Mouse (Mus musculus) splenic B cell, adult 2 months (primary cell): ENCODE data around the gene Mpzl3.
A peak's percentile ranks its signal among the peaks of the same experiment; 100 is the strongest.

Experiments
- DNase-seq: peaks from one replicate; pipeline ENCODE4 v3.0.0-alpha.2; 2011; ENCODE audit warnings: low read depth, low spot score
- H3K27me3 ChIP-seq: 2 replicates; pipeline ENCODE4 v1.6.1; 2012; ENCODE audit warnings: mild to moderate bottlenecking, low read length, moderate library complexity, mixed read lengths; ENCODE audit not compliant: control insufficient read depth, poor library complexity, insufficient read depth, severe bottlenecking
- H3K36me3 ChIP-seq: 2 replicates; pipeline ENCODE4 v1.6.1; 2012; ENCODE audit warnings: mild to moderate bottlenecking, low read length, moderate library complexity, mixed read lengths; ENCODE audit not compliant: control insufficient read depth, poor library complexity, insufficient read depth, severe bottlenecking

Mpzl3 gene

DNA sequence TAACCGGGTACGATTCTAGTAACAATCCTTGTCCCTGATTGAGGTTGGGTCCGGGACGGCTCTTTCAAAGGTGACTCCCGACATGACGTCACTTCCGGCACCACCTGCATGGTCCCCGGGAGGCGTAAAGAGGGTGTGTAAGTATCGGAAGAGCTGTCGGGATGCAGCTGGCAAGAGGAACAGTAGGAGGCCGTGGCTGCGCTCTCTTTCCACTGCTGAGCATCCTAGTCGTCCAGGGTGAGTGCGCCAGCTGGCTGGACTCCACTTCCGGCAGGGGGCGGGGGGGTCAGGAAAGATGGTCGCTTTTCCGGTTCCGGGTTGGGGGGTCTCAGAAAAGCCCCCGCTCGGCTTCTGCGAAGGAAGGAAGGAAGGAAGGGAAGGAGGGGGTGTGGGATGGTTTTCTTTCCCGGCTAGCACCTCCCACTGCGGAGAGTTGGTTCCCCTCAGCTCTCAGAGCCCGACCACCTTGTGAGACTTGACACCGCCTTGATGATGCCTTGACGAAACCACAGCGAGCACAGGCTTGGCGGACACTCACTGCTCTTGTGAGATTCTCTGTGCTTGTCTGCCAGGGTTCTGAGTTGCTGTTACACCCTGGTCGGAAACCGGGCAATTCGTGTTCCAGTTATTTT is at the start of gene Mpzl3:
Gene Mpzl3, plus strand, starts transcription at position 105 of the 632 bp plus-strand sequence.
- peak; percentile 90 for DNase-seq
- H3K27me3 ChIP-seq, result no peaks in the 10 kb centered on the region
- no peaks in the 10 kb centered on the region for H3K36me3 ChIP-seq

DNA sequence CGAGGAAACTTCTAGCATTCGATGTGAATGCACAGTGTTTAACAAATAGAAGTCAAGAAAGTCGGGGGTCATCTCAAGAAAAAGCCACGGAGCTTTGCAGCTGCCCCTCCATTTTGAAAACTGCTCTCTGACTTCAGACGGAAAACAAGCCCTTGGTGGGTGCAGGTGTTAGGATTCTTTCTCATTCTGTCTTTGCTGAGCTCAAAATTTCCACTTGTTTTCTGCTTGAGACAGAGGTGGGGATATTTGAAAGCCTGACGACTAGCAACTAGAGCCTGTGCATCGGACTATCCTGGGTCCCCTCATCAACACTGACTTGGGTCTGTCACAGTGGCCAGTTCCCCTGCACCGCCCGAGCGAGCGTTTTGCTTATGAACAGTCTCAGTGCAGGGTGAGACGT is 47.6 kb upstream of the Mpzl3 start:
- Histone ChIP-seq H3K27me3 (no peaks in the 10 kb centered on the region), H3K36me3 (no peaks in the 10 kb centered on the region)
- DNase-seq, result no peak

DNA sequence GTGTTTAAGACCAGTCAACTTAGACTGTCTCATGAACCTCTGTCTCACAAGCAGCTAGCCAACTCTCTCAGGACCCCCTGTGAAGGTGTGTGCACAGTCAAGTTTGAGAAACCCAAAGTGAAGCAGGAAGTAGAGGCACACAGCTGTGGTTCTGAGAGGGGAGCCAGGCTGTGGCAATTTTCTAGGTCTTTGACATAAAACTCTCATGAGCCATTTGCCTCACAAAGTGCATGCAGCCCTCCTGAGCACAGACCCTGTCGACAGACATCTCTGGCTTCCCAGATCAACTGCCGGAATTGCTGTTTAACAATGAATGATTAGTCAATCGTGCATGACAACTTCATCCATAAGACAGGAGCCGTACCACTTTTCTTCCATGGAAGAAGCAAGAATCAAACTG is 46.6 kb upstream of the Mpzl3 start:
- DNase-seq, result no peak
- no peaks in the 10 kb centered on the region for H3K27me3 ChIP-seq
- no peaks in the 10 kb centered on the region for H3K36me3 ChIP-seq

DNA sequence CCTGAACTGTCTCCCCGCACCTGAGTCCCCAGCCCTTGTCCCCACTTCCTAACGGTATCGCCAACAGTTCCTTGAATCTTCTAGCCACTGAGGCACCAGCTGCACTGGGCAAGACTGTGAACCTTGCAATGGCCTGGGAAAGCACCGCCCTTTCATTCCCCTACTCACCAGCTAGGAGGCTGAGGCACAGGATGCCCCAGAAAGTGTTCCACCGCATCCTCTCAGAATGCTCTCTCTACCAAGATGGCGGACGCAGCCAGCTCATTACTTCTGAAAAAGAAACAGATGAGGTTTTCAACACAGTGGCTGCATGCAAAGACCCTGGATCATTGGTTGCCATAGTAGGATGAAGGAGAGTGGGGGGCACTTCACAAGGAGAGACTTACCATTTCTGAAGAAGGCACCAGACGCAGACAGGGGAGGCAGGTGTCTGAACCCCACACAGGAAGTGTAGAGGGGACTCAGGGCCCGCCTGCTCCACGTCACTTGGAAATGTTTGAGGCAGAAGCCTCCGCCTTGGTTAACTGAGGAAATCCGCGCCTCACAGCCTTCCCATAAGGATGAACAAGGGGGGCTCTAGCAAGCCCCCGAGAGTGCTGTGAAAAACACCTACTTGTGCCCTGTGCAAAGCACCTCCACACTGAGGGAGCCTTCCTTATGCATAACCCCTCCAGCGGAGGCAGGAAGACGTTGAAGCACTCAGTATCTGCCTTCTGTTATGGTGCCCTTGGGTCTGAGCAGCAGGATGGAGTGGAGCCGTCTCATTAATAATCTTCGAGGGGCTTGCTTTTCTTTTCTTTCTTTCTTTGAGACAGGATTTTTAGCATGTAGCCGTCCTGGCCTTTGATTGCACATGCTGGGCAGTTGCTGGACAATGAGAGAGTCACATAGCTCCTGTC is 45.6 kb upstream of the Mpzl3 start, which contains the start of gene Cd3e:
Gene Cd3e, minus strand, starts transcription at position 448 of the 899 bp plus-strand sequence.
- no peaks in the 10 kb centered on the region for H3K27me3 ChIP-seq
- no peaks in the 10 kb centered on the region for H3K36me3 ChIP-seq
- DNase-seq, result no peak

DNA sequence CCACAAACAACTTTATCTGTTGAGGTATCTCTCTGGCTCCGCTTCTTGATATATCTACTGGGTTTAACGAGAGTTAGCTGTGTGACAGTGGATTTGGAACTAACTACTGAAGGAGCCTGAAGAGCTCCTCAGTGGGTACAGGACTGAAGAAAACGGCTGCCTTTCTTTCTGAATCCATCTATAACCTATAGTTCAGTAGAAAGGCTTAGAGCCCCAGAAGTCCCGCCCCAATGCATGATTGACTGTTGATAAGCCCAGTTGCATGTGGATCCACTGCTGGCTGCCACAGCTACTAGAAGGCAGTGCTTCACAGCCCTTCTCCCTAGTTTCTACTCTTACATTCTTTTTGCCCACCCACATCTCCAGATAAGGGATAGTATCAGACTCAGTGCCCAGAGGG is 44.5 kb upstream of the Mpzl3 start:
- DNase-seq, result no peak
- Histone ChIP-seq H3K36me3 (no peaks in the 10 kb centered on the region), H3K27me3 (no peaks in the 10 kb centered on the region)

DNA sequence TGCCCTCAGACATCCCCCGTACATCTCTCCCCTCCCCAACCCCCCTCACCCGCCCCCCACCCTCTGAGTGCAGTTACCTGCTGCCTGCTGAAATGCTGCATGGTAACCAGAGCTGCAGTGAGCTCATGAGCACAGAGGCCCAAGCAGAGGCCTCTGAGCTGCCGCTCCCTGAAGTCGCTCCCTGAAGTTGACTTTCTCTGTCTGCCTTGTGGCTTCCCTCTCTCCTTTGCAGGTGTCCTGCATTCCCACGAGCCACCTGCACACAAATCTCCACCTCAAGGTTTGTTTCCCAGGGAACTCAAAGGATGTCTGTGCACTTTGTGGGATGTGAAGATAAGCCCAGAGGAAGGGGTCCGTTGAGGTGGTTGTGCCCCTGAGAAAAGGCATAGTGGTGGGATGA is 43.7 kb upstream of the Mpzl3 start:
- Histone ChIP-seq H3K36me3 (no peaks in the 10 kb centered on the region), H3K27me3 (no peaks in the 10 kb centered on the region)
- DNase-seq, result no peak

DNA sequence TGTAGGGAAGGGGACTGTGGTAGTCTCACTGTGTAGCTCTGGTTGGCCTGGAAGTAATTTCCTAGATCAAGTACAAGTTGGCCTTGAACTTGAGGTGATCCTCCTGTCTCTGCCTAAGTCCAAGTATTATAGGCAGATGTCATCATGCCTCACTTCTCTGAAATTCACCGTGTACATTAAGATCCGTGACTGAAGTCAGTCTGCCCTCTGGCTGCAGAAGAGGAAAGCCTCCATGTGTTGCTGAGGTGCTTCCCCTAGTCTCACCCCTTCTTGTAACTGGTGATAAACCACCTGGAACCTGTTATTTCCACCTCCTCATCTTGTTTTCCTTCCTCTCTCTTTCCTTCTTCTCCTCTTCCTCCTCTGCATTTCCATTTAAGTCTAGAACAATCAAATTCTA is 40.1 kb upstream of the Mpzl3 start:
- no peaks in the 10 kb centered on the region for H3K36me3 ChIP-seq
- H3K27me3 ChIP-seq, result no peaks in the 10 kb centered on the region
- DNase-seq, result peak; percentile 64

DNA sequence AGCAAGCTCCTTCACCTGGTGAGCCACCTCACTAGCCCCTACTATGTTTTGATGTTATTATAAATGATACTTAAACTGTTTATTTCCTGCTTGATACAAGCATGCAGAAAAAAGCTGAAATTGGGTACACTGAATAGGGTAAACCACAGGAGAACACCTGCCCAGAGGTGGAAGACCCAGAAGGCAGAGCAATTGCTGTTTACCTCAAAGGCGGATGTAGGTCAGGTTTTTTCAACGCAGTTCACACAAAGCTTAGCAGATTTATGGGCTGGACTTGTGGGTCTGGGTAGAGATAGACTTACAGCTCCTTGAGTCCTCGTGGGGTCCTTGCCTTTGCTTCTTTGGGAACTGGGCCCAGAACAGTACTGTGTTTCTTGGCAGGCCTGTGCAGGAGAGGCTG is 39.1 kb upstream of the Mpzl3 start:
- no peak for DNase-seq
- Histone ChIP-seq H3K27me3 (no peaks in the 10 kb centered on the region), H3K36me3 (no peaks in the 10 kb centered on the region)

DNA sequence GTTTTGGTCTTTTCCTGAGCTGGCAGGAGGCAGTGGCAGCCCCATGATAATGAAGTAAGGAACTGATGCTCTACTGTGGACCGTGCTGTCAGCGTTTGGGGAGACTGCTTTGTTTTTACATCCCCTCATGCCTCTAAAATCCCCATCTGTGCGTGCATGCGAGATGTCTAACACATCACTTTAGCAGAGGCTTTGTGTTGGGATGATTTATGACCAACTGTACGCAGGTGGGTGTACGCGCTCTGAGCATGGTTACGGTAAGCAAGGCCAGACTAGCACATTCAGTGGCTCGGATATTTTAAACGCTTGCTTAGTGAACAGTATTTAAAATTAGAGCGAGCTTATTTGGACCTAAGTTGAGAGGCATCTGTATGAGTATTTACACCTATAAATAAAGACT is 37.0 kb upstream of the Mpzl3 start:
- H3K27me3 ChIP-seq, result no peaks in the 10 kb centered on the region
- no peaks in the 10 kb centered on the region for H3K36me3 ChIP-seq
- no peak for DNase-seq

DNA sequence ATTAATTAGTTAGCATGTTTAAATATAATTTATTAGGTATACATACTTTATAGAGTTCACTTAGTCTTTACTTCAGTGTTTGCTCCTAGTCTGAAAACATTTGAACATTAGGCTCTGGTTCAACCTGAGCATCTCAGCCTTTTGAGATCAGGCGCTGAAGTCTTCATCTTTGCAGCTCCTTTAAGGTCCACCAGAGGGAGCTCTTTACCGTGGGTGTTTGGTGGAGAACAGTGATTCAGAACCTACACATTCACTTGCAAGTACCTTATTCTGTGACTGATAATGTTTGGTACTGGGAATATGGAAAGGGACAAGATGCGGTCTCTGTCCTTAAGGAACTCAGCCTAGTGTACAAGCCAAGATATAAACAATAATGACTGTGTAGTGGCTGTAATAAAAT is 32.2 kb upstream of the Mpzl3 start:
- no peaks in the 10 kb centered on the region for H3K27me3 ChIP-seq
- peak; percentile 87 for DNase-seq
- no peaks in the 10 kb centered on the region for H3K36me3 ChIP-seq

DNA sequence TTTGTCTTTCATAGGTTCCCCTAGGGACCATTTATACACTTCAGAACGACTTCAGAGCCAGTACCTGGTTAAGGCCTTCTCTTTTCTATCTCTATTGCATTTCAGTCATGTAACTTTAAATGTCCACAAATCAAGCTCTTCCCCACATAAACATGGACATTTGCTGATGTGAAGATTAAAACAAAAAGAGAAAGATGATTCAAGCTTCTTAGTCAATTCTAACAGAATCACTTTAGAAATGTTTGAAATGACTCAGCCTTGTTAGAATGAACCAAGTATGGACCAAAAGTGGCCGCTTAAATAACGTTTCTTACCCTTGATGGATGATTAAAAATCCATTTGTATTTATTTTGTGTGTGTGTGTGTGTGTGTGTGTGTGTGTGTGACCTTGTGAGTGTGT is 31.3 kb upstream of the Mpzl3 start:
- H3K36me3 ChIP-seq, result no peaks in the 10 kb centered on the region
- no peaks in the 10 kb centered on the region for H3K27me3 ChIP-seq
- no peak for DNase-seq

DNA sequence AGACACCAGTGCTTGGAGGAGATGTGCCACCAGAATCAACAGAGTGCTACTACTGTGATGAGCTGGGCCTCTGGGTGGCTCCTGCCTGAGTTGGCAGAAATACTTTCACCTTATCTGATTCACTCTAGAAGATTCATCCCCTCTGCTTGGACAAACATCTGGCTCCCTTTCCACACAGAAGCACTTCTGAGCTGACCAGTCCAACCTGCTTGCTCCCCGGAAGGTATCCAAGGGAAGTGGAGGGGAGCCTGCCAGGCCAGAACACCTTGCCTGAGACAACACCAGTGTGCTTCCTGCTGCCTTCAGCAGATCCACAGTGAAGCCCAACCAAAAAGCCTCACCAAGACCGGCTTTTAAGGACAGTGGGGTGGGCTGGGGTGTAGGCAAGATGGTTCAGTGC is 30.8 kb upstream of the Mpzl3 start:
- Histone ChIP-seq H3K27me3 (no peaks in the 10 kb centered on the region), H3K36me3 (no peaks in the 10 kb centered on the region)
- DNase-seq, result no peak

DNA sequence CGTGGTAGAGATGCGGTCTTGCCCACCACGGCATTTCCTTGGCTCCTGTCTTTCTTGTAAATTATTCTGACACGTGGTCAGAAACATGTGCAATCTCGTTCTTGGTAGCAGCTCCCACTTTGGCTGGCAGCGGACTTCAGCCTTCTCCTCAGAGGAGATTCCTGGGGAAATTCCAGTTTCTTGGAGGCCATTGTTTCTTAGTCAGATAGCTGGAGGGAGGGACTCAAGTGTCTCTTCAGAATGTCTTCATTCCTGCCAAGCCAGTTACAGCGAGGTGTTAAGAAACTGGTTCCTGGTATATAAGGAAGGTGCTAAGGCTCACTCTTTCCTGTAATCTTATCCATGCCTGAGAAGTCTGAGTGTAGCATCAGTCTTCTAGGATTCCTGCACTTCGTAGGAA is 27.6 kb upstream of the Mpzl3 start:
- no peaks in the 10 kb centered on the region for H3K27me3 ChIP-seq
- DNase-seq, result no peak
- H3K36me3 ChIP-seq, result no peaks in the 10 kb centered on the region

DNA sequence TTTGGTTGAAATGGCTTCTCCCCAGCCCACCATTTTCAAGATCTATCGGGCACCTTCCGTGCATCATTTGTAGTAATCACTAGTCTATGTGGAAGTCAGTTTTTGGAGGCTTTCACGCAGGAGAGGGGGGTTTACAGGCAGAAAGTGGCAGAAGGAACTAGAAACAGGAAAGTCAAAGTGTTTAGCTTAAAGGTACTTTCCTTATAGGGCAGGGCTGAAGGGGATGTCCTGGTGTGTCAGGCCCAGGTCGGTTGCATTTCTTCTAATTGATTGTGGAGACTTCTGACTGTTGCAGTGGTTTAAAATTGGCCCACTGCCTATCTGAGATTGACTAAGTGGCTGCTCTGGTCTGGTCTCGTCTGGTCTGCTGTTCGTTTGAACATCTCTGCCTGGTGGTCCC is 24.6 kb upstream of the Mpzl3 start:
- peak; percentile 71 for DNase-seq
- Histone ChIP-seq H3K27me3 (no peaks in the 10 kb centered on the region; the same call in 1 of the 2 replicates), H3K36me3 (no peaks in the 10 kb centered on the region)

DNA sequence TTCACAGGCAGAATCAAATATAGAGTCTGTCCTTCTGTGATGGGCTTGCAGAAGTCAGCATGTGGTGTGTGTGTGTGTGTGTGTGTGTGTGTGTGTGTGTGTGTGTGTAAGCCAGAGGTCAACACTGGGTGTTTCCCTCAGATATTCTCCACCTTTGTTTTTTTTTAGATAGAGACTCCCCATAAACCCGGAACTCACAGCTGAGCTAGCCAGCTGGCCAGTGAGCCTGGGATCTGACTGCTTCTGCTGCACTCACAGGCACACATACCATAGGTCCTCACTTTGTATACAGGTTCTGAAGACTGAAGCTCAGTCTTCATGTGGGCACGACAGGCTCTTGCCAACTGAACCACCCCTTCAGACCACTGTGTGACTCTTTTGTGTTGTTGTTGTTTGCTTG is 22.7 kb upstream of the Mpzl3 start:
- H3K36me3 ChIP-seq, result no peaks in the 10 kb centered on the region
- DNase-seq, result no peak
- H3K27me3 ChIP-seq, result no peaks in the 10 kb centered on the region; the same call in 1 of the 2 replicates
